In genomic region chr5:113825558-113825957, GRCm38 (mm10) we compare ENCODE assay signal across 17 mouse cellular contexts.
DNase-seq lines count a peak whose midpoint lies in the region; ATAC-seq lines count a peak whose summit lies in the region.
"Had no signal": no experiment of that assay in that cellular context is flagged by ENCODE, and none has a peak within 500 bp of the region (broad histone marks: within the 10 kb centered on the region; RNA-seq: fewer than 3 reads in every experiment).

No protein-coding gene starts in this region.

- peak; percentile 80 for DNase-seq in CD4-positive helper T cell, adult 2 months (ENCODE audit: low read depth, low spot score)
- DNase-seq in CD4-positive, CD25-positive, alpha-beta regulatory T cell, adult 2 months (ENCODE audit: low read depth, low spot score), result peak; percentile 76
- DNase-seq in induced T-regulatory cell, adult 2 months (ENCODE audit: low read depth), result peak; percentile 87
- DNase-seq in thymus, postnatal 10 days (ENCODE audit: low spot score in 2 of 2), result peak; percentile 57 to 58
- DNase-seq in frontal cortex, postnatal 10 days (ENCODE audit: low spot score in 2 of 2), result no peak
- no peak for DNase-seq in frontal cortex, postnatal 36 days (ENCODE audit: low spot score in 2 of 2)
- DNase-seq: cerebellum, adult 9-10 months; gastrocnemius, postnatal 14 days; heart, adult 11 months; heart, postnatal 4 days; kidney, adult 9 months; kidney, postnatal 14 days; liver, embryonic 13.5 days; lung, embryonic 14.5 days had no signal

- no peak for ATAC-seq in cerebellum, adult (ENCODE audit: insufficient number of reproducible peaks, low FRiP score, low TSS enrichment)
- ATAC-seq: forebrain, embryonic 15.5 days; intestine, embryonic 15.5 days had no signal

Comparison
In these comparisons a context has a peak if more than half of its experiments do, and no peak if none do; other contexts are left out.
1. DNase-seq: peak in CD4-positive helper T cell, adult 2 months (single experiment), CD4-positive, CD25-positive, alpha-beta regulatory T cell, adult 2 months (single experiment), induced T-regulatory cell, adult 2 months (single experiment) and thymus, postnatal 10 days (2 of 2); none in frontal cortex, postnatal 10 days (0 of 2) and frontal cortex, postnatal 36 days (0 of 2).